Mouse (Mus musculus): ENCODE data around the gene Nfasc.

Nfasc gene

DNA sequence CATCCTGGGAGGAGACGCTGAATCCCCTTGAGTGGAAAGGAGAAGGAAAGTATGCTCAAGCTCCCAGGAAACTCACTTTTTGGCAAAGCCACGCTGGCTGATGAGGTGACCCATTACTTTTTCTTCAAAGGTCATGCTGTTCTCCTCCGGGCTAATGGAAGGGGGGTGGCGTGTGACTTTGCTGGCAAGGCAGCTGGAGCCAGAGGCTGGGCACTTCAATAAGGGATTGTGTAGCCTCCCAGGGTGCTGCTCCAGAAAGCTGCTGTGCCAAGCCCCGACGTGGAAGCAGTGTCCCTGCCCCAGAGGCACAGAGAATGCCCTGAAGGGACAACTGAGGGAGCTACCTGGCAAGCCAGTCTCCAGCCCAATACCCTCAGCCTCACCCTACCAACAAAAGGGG is 101.3 kb downstream of the Nfasc start:
- no peak for DNase-seq

DNA sequence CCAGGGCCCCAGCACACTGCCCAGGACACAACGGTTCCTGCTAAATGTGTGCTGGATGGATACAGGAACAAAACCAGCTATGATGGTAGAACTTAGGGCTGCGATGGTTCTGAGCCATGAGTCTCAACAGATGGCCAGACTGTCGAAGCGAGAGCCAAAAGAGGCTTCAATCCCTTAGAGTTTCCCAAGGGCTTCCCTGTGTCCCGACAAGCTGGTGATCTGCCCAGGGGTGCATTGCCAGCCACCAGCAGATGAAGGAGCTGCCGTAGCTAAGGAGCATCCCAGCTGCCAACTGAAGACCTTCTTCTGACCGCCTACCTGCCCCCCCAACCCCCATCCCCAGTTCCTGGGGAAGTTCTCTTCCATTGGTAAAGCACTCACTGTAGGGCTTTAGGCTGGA is 104.3 kb downstream of the Nfasc start:
- DNase-seq, result no peak

DNA sequence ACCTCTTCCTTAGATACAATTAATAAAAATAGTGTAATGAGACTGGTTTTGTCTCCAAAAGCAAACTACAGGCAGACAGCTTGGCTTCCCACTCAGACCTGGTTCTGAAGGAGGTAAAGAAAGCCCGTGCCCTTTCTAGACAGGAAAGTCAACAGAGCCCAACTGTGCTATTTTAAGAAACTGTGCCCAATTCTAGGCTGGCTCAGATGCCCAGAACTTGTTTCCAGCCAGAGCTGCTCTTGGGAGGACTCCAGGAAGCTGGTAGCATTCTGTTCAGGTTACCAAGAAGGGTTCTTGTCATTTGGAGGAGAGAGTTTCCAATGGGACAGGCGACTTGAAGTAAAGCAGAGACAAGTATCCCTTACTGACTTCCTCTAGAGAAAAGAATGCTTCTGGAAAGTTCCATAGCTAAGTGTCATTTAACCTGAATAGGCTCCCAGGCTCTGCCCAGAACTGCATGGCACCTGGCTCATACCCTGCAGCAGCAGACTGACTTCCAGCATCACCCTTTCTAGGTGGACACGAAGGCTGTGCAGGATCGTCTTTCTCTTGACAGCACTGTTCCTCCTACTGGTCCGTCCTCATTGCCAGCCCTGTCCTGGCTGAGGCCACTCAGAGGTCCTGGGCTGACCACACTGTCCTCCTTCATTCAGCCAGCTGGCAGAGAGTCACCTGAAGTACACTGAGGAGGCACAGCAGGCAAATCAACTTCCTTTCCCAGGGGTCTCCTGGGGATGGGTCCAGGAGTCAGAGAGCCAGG is 111.8 kb downstream of the Nfasc start:
- no peak for DNase-seq

DNA sequence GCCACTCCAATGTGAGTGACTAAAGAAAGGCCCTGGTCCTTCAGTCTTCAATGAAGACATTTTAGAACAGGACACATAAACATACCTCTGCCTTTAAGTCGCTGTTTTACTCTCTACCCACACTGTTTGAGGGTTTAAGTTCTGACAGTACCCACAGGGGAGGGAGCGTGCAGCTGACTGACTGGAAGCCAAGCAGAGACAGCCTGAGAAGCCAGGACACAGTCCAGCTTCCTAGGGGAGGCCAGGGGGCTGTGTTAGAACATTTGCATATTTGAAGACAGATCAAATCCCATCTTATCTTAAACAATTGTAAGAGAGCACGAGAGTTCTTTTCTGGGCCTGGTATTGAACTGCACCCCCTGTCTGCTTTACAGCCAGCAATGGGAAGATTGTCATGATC is 113.0 kb downstream of the Nfasc start:
- no peak for DNase-seq

DNA sequence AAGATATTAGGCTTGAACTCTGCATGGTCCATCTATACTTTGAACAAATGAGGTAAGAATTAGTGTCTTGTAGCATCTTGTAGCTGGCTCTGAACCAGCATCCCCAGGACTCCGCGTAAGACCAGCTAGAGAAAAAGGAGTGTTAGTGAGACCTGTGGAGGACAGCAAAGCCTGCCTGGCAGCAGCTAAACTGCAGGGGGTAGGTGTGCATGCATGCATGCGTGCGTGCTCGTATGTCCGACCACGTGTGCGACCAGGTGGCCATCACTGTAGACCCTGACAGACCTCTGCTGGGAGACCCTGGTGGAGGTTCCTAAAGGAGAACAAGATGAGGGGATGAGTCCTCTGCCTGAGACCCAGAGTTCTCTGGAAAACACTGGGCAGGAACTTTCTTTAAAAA is 113.4 kb downstream of the Nfasc start:
- no peak for DNase-seq

DNA sequence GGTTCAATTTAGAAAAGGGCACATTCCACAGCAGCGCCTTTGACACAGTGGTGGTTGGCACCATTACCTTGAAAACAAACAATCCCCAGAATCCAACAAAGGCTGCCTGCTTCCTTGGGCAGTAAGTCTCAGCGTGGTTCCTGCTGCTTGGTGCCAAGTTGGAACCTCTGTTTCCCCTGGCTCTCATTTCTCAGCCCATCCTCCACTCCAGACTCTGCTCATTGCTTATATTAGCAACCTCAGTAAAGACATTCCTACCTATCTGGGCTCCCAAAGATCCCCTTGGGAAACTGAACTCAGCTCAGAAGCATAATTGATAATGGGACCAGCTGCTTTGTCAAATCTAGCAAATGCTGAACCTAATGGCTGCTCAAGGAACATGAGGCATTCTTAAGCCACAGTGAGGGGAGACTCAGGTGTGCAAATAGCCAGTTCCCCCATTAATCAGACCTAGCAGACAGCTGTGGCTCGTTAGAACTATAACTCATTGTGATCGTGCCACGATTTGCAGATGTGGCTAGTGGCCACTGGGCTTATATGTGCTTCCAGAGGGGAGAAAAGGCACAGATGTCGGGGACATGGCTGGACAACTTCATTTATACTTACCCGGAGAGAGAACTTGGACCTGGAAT is 115.4 kb downstream of the Nfasc start:
- no peak for DNase-seq

DNA sequence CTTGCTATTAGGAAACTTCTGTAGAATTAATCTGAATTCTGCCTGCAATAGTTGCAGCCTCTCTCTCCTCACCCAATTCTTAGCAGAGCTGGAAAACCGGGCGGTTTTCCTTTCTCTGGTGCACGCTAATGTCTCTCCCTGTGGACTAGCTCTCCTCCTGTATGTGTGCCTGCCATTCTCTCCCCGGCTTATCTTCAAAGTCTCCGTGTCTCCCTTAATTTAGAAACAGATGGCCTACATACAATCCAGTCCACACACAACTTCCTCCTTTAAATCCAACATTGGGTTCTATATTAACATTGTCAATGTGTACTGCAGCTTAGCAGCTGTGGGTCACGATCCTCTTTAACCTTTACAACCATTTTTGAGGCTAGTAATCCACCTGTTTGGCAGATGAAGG is 116.6 kb downstream of the Nfasc start:
- no peak for DNase-seq

DNA sequence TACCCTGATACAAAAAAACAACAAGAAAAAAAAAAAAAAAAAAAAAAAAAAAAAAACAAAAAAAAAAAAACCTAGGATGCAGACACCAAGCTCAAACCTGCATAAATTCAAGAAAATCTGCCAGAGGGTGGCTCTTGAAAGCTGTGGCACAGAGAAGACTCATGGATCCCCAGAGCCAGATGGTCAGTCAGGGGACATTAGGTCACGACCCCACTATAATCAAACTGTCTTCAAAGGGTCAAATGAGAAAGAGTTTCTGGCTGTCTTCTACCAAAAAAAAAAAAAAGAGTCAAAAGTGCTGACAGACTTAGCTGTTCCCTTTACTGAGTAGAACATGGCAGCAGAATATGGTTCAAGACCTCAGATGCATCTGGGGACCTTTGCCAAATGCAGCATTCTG is 117.1 kb downstream of the Nfasc start:
- DNase-seq, result no peak

DNA sequence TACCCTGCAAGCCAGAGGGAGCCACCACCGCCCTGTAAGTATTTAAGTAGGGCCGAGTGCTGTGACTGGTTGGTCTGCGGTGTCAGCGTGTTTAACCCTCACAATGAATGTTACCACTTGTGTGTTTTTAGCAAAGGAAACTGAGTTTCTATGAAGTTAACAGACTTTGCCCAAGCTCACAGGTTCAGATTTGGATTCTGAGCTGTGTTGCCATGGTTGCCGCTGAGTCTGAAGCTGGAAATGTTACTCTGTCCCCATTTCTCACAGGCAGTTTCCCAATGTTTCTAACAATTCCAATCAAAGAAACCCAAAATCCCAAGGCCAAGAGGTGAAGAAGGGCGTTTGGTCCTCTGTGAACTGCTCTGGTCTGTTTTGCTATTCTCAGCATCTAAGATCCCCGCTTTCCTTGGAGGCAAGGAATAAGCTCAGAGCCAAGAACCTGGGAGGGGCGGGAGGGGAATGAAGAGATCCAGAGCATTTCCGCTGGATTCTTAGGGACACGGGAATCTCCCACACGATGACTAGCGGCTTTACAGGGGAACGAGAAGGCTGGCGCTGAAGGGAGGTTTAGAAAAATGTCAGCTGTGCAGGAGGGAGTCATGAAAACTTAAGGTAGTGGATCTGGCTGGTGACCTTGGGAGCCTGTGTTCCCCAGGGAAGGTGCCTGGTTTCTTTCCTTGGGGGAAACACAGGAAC is 117.8 kb downstream of the Nfasc start:
- DNase-seq, result no peak

DNA sequence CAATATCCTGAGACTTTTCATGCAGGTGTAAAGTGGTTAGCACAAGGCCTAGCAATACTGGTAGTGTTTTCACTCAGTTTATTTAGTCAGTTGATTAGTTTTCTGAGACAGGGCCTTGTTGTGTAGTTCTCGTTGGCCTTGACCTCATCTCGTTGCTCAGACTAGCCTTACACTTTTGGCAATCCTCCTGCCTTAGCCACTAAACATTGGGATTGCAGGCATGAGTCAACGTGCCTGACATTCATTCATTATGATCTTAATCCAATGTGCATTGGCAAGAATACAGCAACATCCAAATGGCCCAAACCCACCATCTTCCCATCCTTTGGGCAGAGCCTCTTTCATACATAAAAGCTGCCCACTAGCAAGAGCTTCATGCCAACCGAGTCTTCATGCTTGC is 129.5 kb downstream of the Nfasc start:
- DNase-seq, result no peak

DNA sequence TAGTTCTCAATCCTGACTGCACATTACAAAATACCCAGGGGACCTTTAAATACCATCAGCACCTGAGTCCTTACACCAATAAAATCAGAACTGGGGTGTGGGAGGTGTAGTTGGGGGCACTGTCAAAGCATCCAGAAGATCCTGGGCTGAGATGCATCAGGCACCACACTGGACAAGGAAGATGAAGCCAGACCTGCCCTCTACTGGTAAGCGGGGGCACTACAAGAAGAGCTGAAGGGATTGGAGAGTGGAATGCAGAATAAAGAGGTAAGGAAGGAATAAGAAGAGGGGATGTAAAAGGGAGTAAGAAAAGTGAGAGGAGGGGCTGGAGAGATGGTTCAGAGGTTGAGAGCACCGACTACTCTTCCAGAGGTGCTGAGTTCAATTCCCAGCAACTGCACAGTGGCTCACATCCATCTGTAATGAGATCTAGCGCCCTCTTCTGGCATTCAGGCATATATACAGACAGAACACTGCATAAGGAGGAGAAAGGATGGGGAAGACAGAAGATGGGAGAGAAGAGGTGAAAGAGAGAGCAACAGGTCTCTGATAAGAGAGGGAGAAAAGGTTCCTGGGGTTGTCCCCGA is 132.5 kb downstream of the Nfasc start:
- DNase-seq, result peak; percentile 46

DNA sequence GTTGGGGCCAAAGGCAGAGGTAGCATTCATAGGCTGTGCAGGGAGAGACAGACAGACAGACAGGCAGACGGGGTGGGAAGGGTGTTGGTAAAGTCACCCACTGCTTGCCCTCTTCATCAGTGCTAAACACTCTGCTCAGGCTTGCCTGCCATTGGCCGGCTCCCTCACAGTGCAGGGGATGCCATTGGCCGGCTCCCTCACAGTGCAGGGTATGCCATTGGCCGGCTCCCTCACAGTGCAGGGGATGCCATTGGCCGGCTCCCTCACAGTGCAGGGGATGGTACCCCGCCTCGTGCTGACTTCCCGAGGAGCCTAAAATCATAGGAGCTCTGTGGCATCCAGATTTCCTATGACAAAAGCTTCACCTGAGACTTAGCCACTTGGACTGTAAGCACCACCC is 139.4 kb downstream of the Nfasc start:
- no peak for DNase-seq

DNA sequence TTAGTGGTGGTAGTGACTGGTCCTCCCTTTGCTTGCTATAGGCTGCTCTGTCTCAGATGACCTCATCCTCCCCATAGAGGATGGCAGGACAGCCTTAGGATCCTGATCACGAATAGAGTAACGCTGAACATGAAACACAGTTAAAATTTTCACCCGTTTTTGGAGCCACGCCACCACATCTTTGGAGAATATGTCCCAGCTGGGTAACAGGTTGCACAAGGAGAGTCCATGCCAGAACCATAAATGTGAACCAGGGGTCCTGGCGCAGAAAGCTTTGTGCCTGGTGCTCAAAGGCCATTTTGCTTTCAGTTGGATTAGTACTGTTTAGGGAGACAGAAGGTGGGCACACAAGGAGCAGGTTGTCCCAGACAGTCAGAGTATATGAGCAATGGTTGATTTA is 143.6 kb downstream of the Nfasc start:
- no peak for DNase-seq

DNA sequence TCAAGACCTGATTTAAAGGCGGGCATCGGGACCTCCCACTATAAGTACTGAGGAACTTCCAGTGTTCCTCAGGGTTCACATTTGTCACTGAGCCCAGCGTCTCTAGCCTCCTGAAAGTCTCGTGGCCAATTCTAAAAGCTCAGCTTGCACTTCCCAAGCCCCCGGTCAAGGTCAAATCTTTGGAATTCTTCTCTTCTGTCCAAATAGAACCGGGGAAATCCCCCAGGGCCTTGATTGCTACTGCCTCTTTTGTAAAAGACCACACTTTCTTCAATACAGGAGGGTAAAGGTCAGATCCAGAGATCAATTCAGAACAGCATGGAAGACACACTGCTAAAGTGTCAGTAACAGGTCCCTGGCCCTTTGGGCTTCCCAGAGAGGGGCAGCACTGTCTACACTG is 145.9 kb downstream of the Nfasc start:
- DNase-seq, result no peak

DNA sequence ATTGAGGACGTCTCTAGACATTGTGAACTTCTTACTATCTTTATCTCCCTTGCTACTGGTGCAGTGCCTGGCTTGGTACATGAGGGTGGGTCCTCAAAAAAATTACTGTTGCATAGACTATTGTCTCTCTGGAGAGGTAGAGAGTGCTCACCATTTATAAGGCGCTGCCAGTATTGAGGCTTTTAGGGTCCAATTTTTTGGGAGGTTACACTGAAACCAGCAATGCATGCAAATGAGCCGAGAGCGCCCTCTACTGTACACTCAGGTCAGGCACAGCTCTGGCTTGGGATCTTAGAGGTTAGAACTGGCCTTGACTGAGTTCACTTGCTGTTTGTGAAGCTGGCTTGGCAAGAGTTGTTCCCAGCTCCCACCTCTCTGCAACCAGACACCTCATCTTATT is 147.0 kb downstream of the Nfasc start:
- DNase-seq, result peak; percentile 58

DNA sequence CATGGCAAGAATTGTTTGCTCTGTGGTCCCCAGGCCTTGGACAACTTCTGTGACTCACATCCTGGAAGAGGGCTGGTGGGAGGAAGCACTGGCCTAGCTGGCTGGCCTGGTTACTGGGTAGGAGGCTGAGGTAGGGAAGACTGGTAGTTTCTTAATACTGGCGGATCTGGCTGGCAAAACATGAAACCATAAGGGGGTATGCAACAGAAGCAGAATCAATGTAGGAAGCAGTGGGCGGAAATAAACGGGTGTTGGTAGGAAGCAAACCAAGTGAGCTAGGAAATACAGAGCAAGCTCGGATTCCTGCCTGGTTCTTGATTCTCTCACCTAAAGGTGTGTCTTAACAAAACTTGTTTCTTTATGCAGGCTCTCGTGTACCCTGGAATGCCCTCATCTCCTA is 149.5 kb downstream of the Nfasc start:
- DNase-seq, result no peak

DNA sequence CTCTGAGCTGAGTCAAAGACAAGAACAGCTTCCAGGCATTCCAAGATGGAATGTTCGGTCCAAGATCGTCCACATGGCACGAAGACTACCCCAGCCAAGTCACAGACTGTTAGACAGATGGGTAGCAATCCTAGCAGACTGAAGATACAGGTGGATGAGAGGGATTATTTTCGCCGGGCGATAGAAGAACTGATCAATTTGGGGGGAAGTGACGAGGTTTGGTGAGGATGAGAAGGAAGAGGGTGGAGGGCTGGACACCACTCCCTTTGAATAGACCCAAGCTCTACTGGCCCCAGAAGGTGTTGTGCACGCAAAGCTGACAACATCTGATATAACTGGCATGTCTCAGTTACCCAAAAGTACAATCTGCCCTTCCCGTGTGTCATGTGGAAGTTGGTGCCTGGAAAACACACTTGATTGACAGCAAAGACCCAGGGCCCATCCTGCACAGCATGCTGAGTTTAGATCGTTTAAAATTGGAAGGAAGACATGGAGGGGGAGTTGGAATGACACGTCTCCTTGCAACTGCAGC is 150.1 kb downstream of the Nfasc start:
- DNase-seq, result no peak

DNA sequence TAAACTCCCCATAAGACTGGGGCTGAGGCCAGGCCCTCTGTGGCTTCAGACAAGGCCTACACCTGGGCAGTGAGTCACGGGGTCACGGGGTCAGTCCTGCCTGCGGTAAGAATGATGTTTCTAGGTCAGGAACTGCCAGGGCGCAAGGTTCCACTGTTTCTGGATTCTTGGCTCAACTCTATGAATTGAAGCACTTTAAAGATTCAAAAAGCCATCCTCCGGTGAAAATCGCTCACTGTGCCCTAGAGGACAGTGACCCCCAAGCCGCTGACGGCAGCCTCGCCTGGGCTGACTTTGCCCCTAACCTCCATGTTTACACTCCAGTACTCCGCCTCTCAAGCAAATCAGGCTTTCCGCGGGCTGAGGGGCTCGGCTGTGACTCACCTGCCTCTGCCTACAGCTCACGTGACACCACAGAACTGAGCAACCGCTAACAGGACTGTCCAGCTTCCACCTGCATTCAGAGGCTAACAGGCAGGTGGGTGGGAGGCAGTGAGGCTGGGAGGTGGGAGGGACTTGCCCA is 154.9 kb downstream of the Nfasc start:
- DNase-seq, result peak; percentile 44

DNA sequence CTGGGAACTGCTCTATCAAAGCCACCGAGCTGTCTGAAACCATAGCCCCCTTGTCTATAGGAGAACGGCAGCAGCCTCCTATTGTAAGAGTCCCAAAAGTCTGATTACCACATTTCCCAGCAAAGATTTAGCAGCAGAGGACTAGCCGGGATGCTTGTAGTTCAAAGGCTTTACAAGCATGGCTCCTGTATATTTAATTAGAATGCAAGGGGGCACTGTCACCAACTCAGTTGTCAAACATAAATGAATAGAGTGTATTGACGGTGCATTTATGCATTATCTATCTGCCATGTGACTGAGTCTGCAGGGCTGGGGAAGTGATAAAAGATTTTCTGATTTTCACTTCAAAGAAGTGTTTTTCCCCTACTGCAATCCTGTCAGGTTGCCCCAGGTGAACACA is 156.2 kb downstream of the Nfasc start:
- no peak for DNase-seq

DNA sequence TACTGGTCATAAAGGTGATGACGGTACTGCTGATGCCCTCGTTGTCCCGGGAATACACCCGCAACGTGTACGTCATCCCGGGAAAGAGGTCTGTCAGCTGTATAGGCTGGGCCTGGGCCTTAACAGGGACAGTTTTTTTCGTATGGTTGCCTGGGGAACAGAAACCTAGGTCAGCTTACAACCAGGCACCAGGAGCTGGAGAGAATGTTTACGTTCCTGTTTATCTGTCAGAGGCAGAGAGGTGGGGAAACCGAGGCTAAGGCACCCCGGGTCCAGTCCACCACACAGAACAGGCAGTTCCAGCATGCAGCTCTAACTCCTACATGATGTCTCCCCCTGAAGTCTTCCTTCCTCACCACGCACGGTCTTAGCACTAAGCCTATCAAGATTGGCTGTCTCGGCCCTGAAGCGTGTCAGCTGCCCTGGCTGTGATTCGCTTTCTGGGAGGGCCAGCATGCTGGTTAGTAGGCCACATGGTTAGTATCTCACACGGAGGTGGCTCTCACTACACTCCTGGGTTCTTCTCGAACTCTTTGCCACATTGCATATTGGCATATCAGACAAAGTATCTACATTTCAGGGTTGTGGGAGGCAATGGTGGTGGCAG is 158.5 kb downstream of the Nfasc start:
- DNase-seq, result no peak

DNA sequence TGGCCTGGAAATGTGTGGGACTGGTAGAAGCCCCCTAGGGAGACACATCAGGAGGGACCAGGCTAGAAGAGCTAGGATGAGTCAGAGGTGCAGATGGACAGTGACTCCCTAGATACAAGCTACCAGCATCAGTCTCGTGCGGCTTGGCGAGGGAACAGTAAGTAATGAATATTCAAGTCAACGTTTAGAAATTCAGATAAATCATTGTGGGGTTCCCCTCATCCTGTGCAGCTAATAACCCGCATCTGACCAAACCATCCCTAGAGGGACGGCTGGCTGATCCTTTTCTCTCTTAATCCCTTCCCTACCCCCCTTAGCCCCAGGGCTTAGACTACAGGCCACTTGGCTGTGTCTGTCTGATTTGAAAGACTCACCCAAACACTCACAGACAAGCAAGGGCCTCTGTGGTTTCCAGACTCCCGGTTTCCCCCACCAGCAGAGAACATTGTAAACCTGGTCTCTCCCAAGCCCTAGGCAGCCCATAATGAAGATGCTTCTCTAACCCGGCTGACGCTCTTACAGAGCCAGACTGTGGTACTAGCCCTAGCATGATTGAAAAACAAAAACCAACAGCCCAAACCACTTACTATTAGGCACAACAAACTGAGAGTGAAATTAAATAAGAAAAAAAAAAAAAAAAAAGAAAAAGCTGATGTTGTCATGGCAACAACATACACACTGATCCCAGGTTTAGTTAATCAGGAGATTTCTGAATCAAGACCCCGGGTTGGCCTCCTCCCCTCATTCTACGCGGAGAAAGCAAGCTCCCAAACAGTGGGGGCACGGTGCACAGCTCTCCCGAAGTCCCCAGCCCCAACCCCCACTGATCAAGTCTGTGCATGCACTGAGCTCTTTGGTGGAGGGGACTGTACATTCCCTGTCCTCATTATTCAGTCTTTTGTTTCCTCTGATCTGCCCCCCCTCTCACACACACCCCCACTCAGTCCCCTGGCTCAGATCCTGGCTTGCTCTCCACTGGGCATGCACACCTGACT is 159.5 kb downstream of the Nfasc start:
- DNase-seq, result no peak

DNA sequence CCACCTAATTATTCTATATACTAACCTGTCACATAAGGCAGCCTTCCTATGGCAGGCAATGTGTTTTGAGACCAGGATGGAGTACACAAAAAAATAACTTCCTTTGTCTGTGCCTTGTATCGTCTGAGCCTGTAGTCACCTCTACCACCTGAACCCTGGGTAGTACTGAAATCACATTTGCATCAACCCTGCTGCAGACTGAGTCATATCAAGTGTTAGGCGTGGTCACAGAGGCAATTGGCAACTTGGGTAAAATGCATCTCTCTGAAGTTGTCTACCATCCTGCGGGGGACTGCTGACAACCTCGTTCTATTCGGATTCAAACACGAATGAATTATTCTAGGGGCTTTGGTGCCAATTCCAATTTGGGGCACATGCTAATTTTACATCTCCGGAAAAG is 161.5 kb downstream of the Nfasc start:
- DNase-seq, result no peak

All from liver (tissue).